Mouse (Mus musculus): ENCODE measurements around the gene Srl. TPM values are rescaled to one million over a fixed set of nuclear protein-coding genes. Genes with fewer than 3 reads are reported as not detected.

Gene Srl
- polyA plus RNA-seq, 2 experiments, result 44.2 to 53.7 TPM

DNA sequence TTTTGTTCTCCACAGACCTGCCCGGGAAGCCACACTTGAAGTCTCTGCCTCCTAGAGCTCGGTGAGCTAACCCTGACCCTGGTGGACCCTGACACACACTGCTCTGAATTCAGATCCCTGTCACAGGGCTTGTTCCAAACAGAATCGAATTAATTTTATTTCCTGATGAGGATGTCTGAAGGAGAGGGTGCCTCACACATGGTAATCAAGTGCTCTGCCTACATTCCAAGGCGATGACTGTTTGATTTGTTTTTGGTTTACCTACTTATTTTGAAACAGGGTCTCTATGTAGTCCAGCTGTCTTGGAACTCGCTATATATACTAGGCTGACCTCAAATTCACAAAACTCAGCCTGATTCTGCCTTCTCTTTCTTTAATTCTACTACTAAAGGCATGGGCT lies 68.4 kb downstream of the Srl start:
- no peak for TF ChIP-seq POLR2A (IDR thresholded peaks at IDR 0.05; ENCODE audit: borderline replicate concordance, extremely low read depth, insufficient read depth, insufficient read length)
- H3K27me3 ChIP-seq (ENCODE audit: control insufficient read depth, insufficient read depth, low read length), result no peaks in the 10 kb centered on the region
- H3K4me1 ChIP-seq (ENCODE audit: control insufficient read depth, insufficient read depth, low read length), result 0 out of 2 replicates have a peak, but pooled peaks cover 4% of the 10 kb centered on the region
- H3K4me2 ChIP-seq (replicated peaks; ENCODE audit: low read depth, low read length, severe bottlenecking), result no peak overlapping the region
- H3K27ac ChIP-seq (replicated peaks; ENCODE audit: low read depth, low read length), result no peak overlapping the region
- H3K36me3 ChIP-seq (ENCODE audit: control insufficient read depth, insufficient read depth, low read length), result no peaks in the 10 kb centered on the region
- DNase-seq (ENCODE audit: low spot score) (no peak), ATAC-seq (ENCODE audit: low FRiP score, low read depth) (no peak)
- H3K4me3 ChIP-seq (replicated peaks; ENCODE audit: low read length), result no peak overlapping the region
- 75% methylated on average over 5 of the region's 5 CpGs for WGBS
- H3K9ac ChIP-seq (ENCODE audit: low read depth, low read length, severe bottlenecking), result no peak overlapping the region
- H3K9me3 ChIP-seq (ENCODE audit: control insufficient read depth, low read length), result no peaks in the 10 kb centered on the region

- no peaks in the 10 kb centered on the region for H3K9me3 ChIP-seq (ENCODE audit: control insufficient read depth, low read length)
- WGBS, result 55% methylated on average over 3 of the region's 3 CpGs
- H3K9ac ChIP-seq (ENCODE audit: low read depth, low read length, severe bottlenecking), result no peak overlapping the region
- H3K36me3 ChIP-seq (ENCODE audit: control insufficient read depth, insufficient read depth, low read length), result no peaks in the 10 kb centered on the region
- DNase-seq (ENCODE audit: low spot score) (no peak), ATAC-seq (ENCODE audit: low FRiP score, low read depth) (no peak)
- no peak overlapping the region for H3K4me3 ChIP-seq (replicated peaks; ENCODE audit: low read length)
- 0 out of 2 replicates have a peak, but pooled peaks cover 4% of the 10 kb centered on the region for H3K4me1 ChIP-seq (ENCODE audit: control insufficient read depth, insufficient read depth, low read length)
- no peak for TF ChIP-seq POLR2A (IDR thresholded peaks at IDR 0.05; ENCODE audit: borderline replicate concordance, extremely low read depth, insufficient read depth, insufficient read length)
- no peak overlapping the region for H3K4me2 ChIP-seq (replicated peaks; ENCODE audit: low read depth, low read length, severe bottlenecking)
- no peaks in the 10 kb centered on the region for H3K27me3 ChIP-seq (ENCODE audit: control insufficient read depth, insufficient read depth, low read length)
- H3K27ac ChIP-seq (replicated peaks; ENCODE audit: low read depth, low read length), result no peak overlapping the region
Measured at GRCm38 (mm10) chr16:4472687-4473086, 68.9 kb downstream of the Srl start.

GRCm38 (mm10) chr16:4469599-4470352 lies 71.8 kb downstream of the Srl start:
- H3K9me3 ChIP-seq (ENCODE audit: control insufficient read depth, low read length), result no peaks in the 10 kb centered on the region
- ATAC-seq (ENCODE audit: low FRiP score, low read depth) (no peak), DNase-seq (ENCODE audit: low spot score) (no peak)
- TF ChIP-seq POLR2A (IDR thresholded peaks at IDR 0.05; ENCODE audit: borderline replicate concordance, extremely low read depth, insufficient read depth, insufficient read length), result no peak
- no peak overlapping the region for H3K4me2 ChIP-seq (replicated peaks; ENCODE audit: low read depth, low read length, severe bottlenecking)
- H3K27me3 ChIP-seq (ENCODE audit: control insufficient read depth, insufficient read depth, low read length), result no peaks in the 10 kb centered on the region
- H3K4me1 ChIP-seq (ENCODE audit: control insufficient read depth, insufficient read depth, low read length), result 0 out of 2 replicates have a peak, but pooled peaks cover 4% of the 10 kb centered on the region
- H3K9ac ChIP-seq (ENCODE audit: low read depth, low read length, severe bottlenecking), result no peak overlapping the region
- no peak overlapping the region for H3K4me3 ChIP-seq (replicated peaks; ENCODE audit: low read length)
- WGBS, result 69% methylated on average over 10 of the region's 10 CpGs
- H3K36me3 ChIP-seq (ENCODE audit: control insufficient read depth, insufficient read depth, low read length), result no peaks in the 10 kb centered on the region
- H3K27ac ChIP-seq (replicated peaks; ENCODE audit: low read depth, low read length), result no peak overlapping the region

DNA sequence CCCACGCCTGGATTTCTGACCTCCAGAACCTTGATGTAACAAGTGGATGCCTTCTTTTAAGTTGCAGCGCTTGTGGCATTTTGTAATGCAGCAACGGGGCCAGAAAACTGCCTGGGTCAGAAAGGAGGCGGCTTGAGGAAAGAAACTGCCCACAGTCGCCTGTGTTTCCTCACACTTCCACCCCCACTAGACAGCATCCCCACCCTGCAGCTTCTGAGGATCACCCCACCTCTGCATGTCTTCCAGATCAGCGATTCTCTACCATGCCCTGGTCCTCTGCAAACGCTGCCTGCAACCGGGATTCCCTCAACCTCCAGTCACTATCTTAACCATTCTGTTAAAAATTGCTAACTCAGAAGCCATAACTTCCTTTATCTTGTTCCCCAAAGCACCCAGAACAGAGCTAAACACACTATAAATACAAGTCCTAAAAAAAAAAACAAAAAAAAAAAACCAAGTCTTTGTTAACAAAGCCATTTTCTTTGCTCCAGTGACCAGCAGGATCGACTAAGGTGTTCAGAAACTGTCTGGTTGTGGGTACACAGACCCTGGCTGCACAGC lies 77.0 kb downstream of the Srl start:
- no peaks in the 10 kb centered on the region for H3K27me3 ChIP-seq (ENCODE audit: control insufficient read depth, insufficient read depth, low read length)
- ATAC-seq (ENCODE audit: low FRiP score, low read depth), result no peak
- no peak for TF ChIP-seq POLR2A (IDR thresholded peaks at IDR 0.05; ENCODE audit: borderline replicate concordance, extremely low read depth, insufficient read depth, insufficient read length)
- no peak overlapping the region for H3K9ac ChIP-seq (ENCODE audit: low read depth, low read length, severe bottlenecking)
- WGBS, result 74% methylated on average over 9 of the region's 9 CpGs
- no peak overlapping the region for H3K4me3 ChIP-seq (replicated peaks; ENCODE audit: low read length)
- no peaks in the 10 kb centered on the region for H3K9me3 ChIP-seq (ENCODE audit: control insufficient read depth, low read length)
- H3K36me3 ChIP-seq (ENCODE audit: control insufficient read depth, insufficient read depth, low read length), result no peaks in the 10 kb centered on the region
- no peak overlapping the region for H3K4me2 ChIP-seq (replicated peaks; ENCODE audit: low read depth, low read length, severe bottlenecking)
- H3K4me1 ChIP-seq (ENCODE audit: control insufficient read depth, insufficient read depth, low read length), result no peaks in the 10 kb centered on the region
- no peak overlapping the region for H3K27ac ChIP-seq (replicated peaks; ENCODE audit: low read depth, low read length)
- DNase-seq (ENCODE audit: low spot score), result no peak

GRCm38 (mm10) chr16:4457927-4458326 lies 83.7 kb downstream of the Srl start:
- no peak for TF ChIP-seq POLR2A (IDR thresholded peaks at IDR 0.05; ENCODE audit: borderline replicate concordance, extremely low read depth, insufficient read depth, insufficient read length)
- 77% methylated on average over 3 of the region's 3 CpGs for WGBS

More at GRCm38 (mm10) chr16:4457927-4458326, 83.7 kb downstream of the Srl start:
- Histone ChIP-seq H3K9ac (ENCODE audit: low read depth, low read length, severe bottlenecking) (no peak overlapping the region), H3K4me2 (replicated peaks; ENCODE audit: low read depth, low read length, severe bottlenecking) (no peak overlapping the region), H3K36me3 (ENCODE audit: control insufficient read depth, insufficient read depth, low read length) (no peaks in the 10 kb centered on the region), H3K4me3 (replicated peaks; ENCODE audit: low read length) (no peak overlapping the region), H3K4me1 (ENCODE audit: control insufficient read depth, insufficient read depth, low read length) (no peaks in the 10 kb centered on the region), H3K27ac (replicated peaks; ENCODE audit: low read depth, low read length) (no peak overlapping the region), H3K27me3 (ENCODE audit: control insufficient read depth, insufficient read depth, low read length) (no peaks in the 10 kb centered on the region), H3K9me3 (ENCODE audit: control insufficient read depth, low read length) (no peaks in the 10 kb centered on the region)
- no peak for DNase-seq (ENCODE audit: low spot score)
- ATAC-seq (ENCODE audit: low FRiP score, low read depth), result no peak

Data from limb, embryonic 14.5 days (tissue).